Mouse (Mus musculus) limb, embryonic 15.5 days (tissue): Measurements from ENCODE around the gene 5730596B20Rik. TPM values are rescaled to one million over a fixed set of nuclear protein-coding genes. Genes with fewer than 3 reads are reported as not detected.

Experiments used
- ATAC-seq: fragments of 200-750 bp; cut with Nextera tagmentation; 2 replicates; pipeline ENCODE4 v1.8.0; 2017; ENCODE audit warnings: low read depth, moderate TSS enrichment; ENCODE audit not compliant: insufficient number of reproducible peaks, low FRiP score, low TSS enrichment
- H3K27ac ChIP-seq: fragments of 300-500 bp; sonication (generic); 2 replicates; pipeline ENCODE4 v1.5.1; 2015; ENCODE audit warnings: moderate library complexity, mild to moderate bottlenecking, inconsistent platforms
- H3K27me3 ChIP-seq: fragments of 300-500 bp; sonication (generic); 2 replicates; pipeline ENCODE4 v1.6.1; 2015; ENCODE audit warnings: inconsistent platforms
- H3K36me3 ChIP-seq: fragments of 300-500 bp; sonication (generic); 2 replicates; pipeline ENCODE4 v1.6.1; 2015; ENCODE audit warnings: inconsistent platforms
- H3K4me1 ChIP-seq: fragments of 300-500 bp; sonication (generic); 2 replicates; pipeline ENCODE4 v1.6.1; 2015; ENCODE audit warnings: inconsistent platforms
- H3K4me2 ChIP-seq: fragments of 300-500 bp; sonication (generic); 2 replicates; pipeline ENCODE4 v1.6.1; 2015; ENCODE audit warnings: mild to moderate bottlenecking, inconsistent platforms
- H3K4me3 ChIP-seq: fragments of 300-500 bp; sonication (generic); 2 replicates; pipeline ENCODE4 v1.5.1; 2015; ENCODE audit warnings: mild to moderate bottlenecking, inconsistent platforms
- H3K9ac ChIP-seq: fragments of 300-500 bp; sonication (generic); 2 replicates; pipeline ENCODE4 v1.6.1; 2015; ENCODE audit warnings: inconsistent platforms
- H3K9me3 ChIP-seq: fragments of 300-500 bp; sonication (generic); 2 replicates; pipeline ENCODE4 v1.6.1; 2016; ENCODE audit warnings: inconsistent platforms
- WGBS: fragments of 180-500 bp; shearing (Covaris S2); methylation state at CpG from one replicate; pipeline ENCODE4 v1.1.7; 2015; 5-methylcytosine and 5-hydroxymethylcytosine counted together
- microRNA counts: library from miRNA; unstranded; fragments of <30 nt; microRNA quantifications from one replicate; lab custom pipeline; 2016
- microRNA-seq: library from miRNA; unstranded; fragments of <30 nt; microRNA quantifications from one replicate; pipeline ENCODE4, GENCODE M21; 2016
- polyA plus RNA-seq: library from polyadenylated mRNA; unstranded; fragments of >200 nt; fragmentation: Nextera tagmentation; extraction: Ambion mirVana; gene quantifications from 2 replicates; pipeline ENCODE4 v1.2.1, GENCODE M21; 2015

Gene 5730596B20Rik
- polyA plus RNA-seq, 1 experiment from 2014 or later, result 0.26 TPM

DNA sequence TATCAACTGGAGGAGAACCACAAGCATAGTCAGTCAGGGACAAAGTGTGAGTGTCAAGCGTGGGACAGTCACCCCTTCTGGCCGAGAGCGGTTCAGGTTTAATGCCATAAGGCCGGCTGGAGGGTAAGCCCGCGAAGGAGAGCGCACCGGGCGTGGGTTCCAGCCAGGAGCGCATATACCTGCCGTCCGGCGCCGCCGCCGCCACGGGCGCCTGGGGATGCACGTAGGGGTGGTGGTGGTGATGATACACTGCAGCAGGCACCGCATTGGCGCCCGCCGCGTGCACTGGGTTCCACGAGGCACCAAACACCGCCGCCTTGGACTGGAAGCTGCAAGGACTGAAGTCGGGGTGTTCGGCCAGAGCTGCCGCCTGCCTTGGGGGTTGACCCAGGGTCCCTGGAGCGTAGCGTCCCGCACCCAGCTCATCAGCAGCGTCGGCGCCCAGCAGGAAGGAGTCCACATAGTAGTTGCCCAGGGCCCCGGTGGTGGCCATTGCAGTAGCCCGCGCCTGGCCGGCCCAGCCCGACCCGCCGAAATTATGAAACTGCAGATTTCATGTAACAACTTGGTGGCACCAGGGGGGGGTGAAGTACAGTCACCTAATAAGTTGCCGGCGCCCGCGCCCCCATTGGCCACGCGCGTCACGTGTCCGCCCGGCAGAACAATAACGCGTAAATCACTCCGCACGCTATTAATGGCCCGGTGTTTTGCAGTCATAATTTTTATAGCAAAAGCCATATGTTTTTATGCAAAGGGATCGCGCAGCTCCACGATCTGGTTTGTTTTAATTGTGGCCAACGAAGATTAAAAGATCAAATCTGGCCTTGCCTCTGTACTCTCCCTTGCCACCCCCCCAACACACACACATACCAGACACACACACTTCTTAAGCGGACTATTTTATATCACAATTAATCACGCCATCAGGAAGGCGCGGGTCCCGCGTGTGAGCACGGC, 48.6 kb downstream of the 5730596B20Rik start:
- Histone ChIP-seq H3K27ac (peak overlapping the region; percentile 95), H3K9me3 (no peaks in the 10 kb centered on the region), H3K4me1 (peaks cover 24% of the 10 kb centered on the region), H3K4me3 (peak overlapping the region; percentile 68), H3K27me3 (no peaks in the 10 kb centered on the region), H3K4me2 (peak overlapping the region; percentile 86), H3K36me3 (no peaks in the 10 kb centered on the region), H3K9ac (peak overlapping the region; percentile 83)
- WGBS, result 1% methylated on average over 69 of the region's 69 CpGs
- peak; percentile 55 for ATAC-seq

DNA sequence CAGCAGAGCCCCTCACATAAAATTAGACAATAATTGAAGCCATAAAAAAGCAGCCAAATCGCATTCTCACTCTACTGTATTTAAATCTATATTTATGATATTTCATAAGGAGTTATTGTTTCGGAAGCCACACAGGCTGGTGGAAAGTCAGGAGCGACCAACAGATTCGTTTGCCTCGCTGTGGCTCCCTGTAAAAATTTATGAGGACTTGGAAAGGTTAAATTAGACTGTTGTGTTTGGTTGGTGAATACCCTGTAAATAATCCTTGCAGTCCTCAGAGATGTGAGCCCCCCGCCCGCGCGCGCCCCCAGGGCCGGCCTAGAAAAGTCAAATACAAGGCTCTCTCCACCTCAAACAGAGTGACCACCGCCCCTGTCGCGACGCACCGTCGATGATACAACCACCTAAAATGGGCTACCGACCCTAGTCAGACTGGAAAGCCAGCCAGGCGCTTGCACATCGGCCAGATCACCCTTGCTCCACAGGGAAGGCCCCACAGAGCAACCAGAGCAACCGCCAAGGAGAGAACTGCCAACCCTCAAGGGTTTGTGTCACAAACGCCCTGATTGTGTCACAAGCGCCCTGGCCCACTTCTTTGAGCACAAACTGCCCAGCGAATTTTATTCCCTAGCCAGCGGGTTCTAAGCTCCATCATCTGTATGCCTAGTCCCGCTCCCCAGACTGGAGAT, 49.4 kb downstream of the 5730596B20Rik start:
- Histone ChIP-seq H3K27me3 (no peaks in the 10 kb centered on the region), H3K36me3 (no peaks in the 10 kb centered on the region), H3K9me3 (no peaks in the 10 kb centered on the region), H3K4me2 (peak overlapping the region; percentile 86), H3K9ac (peak overlapping the region; percentile 83), H3K4me3 (peak overlapping the region; percentile 68), H3K4me1 (peaks cover 18% of the 10 kb centered on the region), H3K27ac (peak overlapping the region; percentile 95)
- 4% methylated on average over 26 of the region's 26 CpGs for WGBS
- no peak for ATAC-seq

DNA sequence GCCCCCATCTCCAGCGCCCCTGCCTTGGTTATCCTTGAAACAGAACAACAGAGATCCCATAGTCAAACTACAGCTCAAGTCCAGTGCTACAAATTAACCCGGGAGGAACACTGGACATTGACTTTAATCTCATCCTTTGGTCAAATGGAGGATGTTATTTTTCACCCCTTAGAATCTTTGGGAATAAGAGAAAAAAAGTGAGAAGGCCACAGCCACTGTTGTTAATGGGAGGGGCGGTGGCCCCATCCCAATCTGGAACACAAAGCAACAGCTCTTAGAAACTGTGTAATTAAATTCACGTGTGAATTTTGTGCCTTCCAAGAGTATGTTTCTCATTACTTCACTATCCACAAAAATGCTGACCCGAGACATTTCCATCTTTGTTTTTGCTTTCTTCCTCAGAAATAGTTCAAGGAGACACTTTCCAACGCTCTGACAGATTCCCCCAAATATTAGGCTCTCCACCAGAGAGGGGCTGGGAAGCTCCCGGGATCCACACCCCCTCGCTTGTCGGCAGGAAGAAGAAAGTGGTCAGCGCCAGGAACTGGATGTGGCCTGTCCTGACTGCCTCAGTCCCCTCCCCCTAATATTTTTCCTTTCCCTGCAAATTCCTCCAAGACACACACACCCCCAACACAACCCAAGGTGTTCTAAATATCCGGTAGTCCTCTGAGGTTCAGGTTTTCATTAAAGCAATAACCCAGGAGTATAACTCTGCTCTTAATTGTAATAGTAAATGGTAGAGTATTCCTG, 50.3 kb downstream of the 5730596B20Rik start:
- Histone ChIP-seq H3K4me2 (peak overlapping the region; percentile 86), H3K9ac (peak overlapping the region; percentile 83), H3K9me3 (no peaks in the 10 kb centered on the region), H3K36me3 (no peaks in the 10 kb centered on the region), H3K27ac (peak overlapping the region; percentile 95), H3K4me1 (peaks cover 11% of the 10 kb centered on the region), H3K4me3 (peak overlapping the region; percentile 68), H3K27me3 (no peaks in the 10 kb centered on the region)
- 6% methylated on average over 11 of the region's 11 CpGs for WGBS
- no peak for ATAC-seq

DNA sequence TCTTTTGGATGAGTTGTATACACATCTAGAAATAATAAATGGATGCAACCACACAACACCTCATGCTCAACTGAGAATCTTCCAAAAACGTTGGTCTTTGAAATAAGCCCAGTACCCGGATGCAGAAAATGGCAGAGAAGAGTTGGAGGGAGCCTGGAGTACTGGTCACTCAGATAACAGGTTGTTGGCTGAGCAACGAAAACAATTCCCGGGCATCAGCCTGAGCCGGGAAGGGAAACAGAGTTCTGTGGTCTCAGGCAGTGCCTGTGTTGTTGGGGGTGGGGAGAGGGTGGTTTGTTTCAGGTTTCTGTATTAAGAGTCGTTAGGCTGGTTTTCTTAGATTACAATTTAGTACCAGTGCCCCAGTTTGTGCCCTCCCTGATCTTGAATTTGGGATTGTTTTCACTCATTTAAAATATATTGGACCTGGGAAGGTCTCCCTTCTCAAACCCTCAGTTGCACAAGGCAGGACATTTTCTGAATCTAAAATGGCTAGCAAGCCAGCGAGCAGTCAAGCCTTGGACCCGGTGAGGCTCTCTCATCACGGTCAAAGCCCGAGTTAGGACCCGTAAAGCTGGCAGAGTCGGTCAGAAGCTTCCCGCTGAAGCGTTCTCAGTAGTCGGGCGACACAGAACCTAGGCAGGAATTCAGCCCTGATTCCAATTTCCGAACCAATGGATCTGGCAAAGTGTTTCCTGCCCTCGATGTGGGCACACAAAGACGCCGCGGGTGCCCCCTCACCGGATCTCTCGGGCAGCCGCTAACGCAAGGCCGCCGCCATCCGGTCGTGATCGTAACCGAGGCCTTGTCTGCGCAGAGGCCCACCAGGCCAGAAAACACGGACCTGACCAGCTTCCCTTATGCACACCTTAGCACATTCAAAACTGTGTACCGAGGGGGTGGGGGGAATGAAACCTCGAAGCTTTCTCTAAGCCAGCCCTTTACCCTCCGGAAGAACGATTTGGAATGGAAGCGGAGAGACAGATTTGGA, 51.5 kb downstream of the 5730596B20Rik start:
- Histone ChIP-seq H3K36me3 (no peaks in the 10 kb centered on the region), H3K9ac (peak overlapping the region; percentile 80), H3K4me3 (peak overlapping the region; percentile 51), H3K4me1 (peaks cover 11% of the 10 kb centered on the region), H3K4me2 (peak overlapping the region; percentile 65), H3K27me3 (no peaks in the 10 kb centered on the region), H3K27ac (peak overlapping the region; percentile 93), H3K9me3 (no peaks in the 10 kb centered on the region)
- no peak for ATAC-seq
- under 1% methylated on average over 38 of the region's 38 CpGs for WGBS

DNA sequence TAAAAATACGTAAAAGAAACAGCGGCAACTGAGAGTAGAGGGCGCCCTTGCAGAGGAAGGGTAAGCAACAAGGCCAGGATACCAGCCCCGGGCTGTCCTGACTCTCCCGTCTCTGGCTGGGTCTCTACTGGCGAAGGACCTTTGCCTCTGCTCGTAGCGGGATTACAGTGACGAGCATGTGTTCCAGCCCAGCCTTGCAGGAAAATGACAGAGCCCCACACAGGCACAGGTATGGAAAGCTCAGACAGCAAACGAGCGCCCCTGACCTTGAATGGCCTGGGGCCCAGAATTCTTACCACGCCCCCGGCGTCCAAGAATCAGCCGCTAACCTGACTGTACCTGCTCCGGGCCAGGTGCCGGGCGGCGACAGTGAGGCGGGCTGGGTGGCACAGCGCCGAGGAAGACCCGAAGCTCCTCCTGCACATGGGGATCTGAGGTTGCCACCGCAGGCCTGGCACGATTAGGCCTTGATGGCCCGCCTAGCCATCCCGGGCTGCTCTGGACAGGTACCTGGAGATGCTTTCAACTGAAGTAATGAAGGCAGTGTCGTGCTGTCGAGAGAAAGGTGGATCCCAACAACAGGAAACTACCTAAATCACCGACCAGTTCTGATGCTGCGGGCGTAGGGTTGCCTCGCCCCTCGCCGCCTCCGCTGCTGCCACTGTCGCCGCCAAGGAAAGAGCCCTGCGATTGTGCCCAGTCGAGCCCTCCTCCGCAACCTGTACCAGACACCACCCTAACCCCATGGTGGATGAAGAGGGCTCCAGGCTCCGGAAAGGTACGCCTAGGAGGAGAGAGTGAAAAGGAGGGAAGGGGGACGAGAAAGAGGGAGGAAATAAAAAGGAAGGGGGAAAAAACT, 52.5 kb downstream of the 5730596B20Rik start:
- Histone ChIP-seq H3K4me1 (peaks cover 12% of the 10 kb centered on the region), H3K27ac (peak overlapping the region; percentile 93), H3K36me3 (no peaks in the 10 kb centered on the region), H3K9me3 (no peaks in the 10 kb centered on the region), H3K27me3 (no peaks in the 10 kb centered on the region), H3K9ac (peak overlapping the region; percentile 80), H3K4me2 (peak overlapping the region; percentile 65), H3K4me3 (peak overlapping the region; percentile 51)
- ATAC-seq, result no peak
- 1% methylated on average over 44 of the region's 44 CpGs for WGBS

MicroRNAs encoded within 50 kb of the gene (microRNA counts, 519-probe panel; counts per million panel counts)
- 4,086 counts per million, percentile 93 among the panel's probes with 10 or more counts for microRNA mmu-miR-196b (lab: Ali Mortazavi, UCI)

Small RNA genes lying within 50 kb of the gene (microRNA-seq; reads per million reads assigned to microRNA genes)
- 48,091 reads per million, percentile 98 among the genes with 10 or more reads in this experiment for gene Mir196b

Other genes starting within 250 kb of the 5730596B20Rik start
- gene Skap2, start 164.9 kb upstream of the 5730596B20Rik start, polyA plus RNA-seq, result 18.7 and 18.8 TPM in 2 replicates
- gene Hoxa1, start 19.2 kb upstream of the 5730596B20Rik start, polyA plus RNA-seq, result 0.52 and 0.68 TPM in 2 replicates
- 0.59 and 0.76 TPM in 2 replicates for gene Hoxa2, start 12.7 kb upstream of the 5730596B20Rik start, polyA plus RNA-seq
- gene Hoxa4, start 14.3 kb downstream of the 5730596B20Rik start, polyA plus RNA-seq, result 0.52 and 0.63 TPM in 2 replicates
- gene Hoxa5, start 27.1 kb downstream of the 5730596B20Rik start, polyA plus RNA-seq, result 1.7 and 2.1 TPM in 2 replicates
- 0.41 and 1.1 TPM in 2 replicates for gene Hoxa6, start 31.2 kb downstream of the 5730596B20Rik start, polyA plus RNA-seq
- gene Hoxa3, start 35.8 kb downstream of the 5730596B20Rik start, polyA plus RNA-seq, result 2.2 and 2.5 TPM in 2 replicates
- gene Gm28308, start 35.8 kb downstream of the 5730596B20Rik start, polyA plus RNA-seq, result 0.70 TPM in 1 of 2 replicates, not detected in the other
- 12.0 and 12.9 TPM in 2 replicates for gene Hoxa7, start 44.4 kb downstream of the 5730596B20Rik start, polyA plus RNA-seq
- gene Hoxa9, start 53.6 kb downstream of the 5730596B20Rik start, polyA plus RNA-seq, result 30.8 and 34.0 TPM in 2 replicates
- 86.8 and 108 TPM in 2 replicates for gene Hoxa10, start 63.4 kb downstream of the 5730596B20Rik start, polyA plus RNA-seq
- gene Hoxa11, start 68.3 kb downstream of the 5730596B20Rik start, polyA plus RNA-seq, result 23.3 and 33.4 TPM in 2 replicates
- gene Hoxa13, start 83.4 kb downstream of the 5730596B20Rik start, polyA plus RNA-seq, result 11.0 and 17.4 TPM in 2 replicates
- gene Evx1, start 136.0 kb downstream of the 5730596B20Rik start, polyA plus RNA-seq, result 0.19 and 0.59 TPM in 2 replicates